Comparison of ENCODE assay signal across 9 mouse cellular contexts in the genomic region with DNA sequence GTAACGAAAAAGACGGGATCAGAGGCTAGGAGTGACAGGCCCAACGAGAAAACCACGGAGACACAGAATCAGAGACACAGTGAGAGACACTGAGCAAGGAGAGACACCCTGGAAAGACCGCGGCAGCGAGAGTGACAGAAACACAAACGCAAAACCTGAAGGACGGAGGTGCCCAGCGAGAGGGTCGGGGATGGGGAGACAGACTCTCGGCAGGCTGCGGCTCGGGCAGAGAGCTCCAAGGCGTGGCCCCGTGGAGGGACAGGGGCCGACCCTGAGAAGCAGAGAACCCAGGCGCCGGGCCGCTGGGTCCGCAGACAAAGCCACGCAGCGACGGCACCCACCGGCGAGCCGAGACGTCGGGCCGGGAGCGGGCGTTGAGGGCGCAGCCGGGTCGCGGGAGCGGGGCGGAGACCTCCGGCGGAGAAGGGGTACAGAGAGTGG. TPM values are rescaled to one million over a fixed set of nuclear protein-coding genes. Genes with fewer than 3 reads are reported as not detected.
DNase-seq lines count a peak whose midpoint lies in the region; ATAC-seq and TF ChIP-seq lines count a peak whose summit lies in the region.
"Had no signal": no experiment of that assay in that cellular context is flagged by ENCODE, and none has a peak within 500 bp of the region (broad histone marks: within the 10 kb centered on the region; RNA-seq: fewer than 3 reads in every experiment).

No protein-coding gene starts in this region.

- H3K9ac ChIP-seq in heart, embryonic 15.5 days: no peak overlapping the region
- H3K9ac ChIP-seq in limb, embryonic 14.5 days (ENCODE audit: low read depth, low read length, severe bottlenecking): peak overlapping the region; percentile 12; the same call in 1 of the 2 replicates
- no peak overlapping the region for H3K9ac ChIP-seq in stomach, postnatal 0 days (ENCODE audit: low read length)

- H3K9me3 ChIP-seq in heart, embryonic 15.5 days (replicated peaks): no peaks in the 10 kb centered on the region
- H3K9me3 ChIP-seq in limb, embryonic 14.5 days (ENCODE audit: control insufficient read depth, low read length): no peaks in the 10 kb centered on the region
- H3K9me3 ChIP-seq in stomach, postnatal 0 days (ENCODE audit: control insufficient read depth, low read length): no peaks in the 10 kb centered on the region

- TF ChIP-seq CTCF in thymus, adult 2 months (IDR thresholded peaks at IDR 0.05; ENCODE audit: borderline replicate concordance, control insufficient read depth, extremely low read depth, insufficient read depth, low read length, poor library complexity): no peak
- TF ChIP-seq CTCF in stomach, postnatal 0 days (IDR thresholded peaks at IDR 0.05; ENCODE audit: low read depth): no peak
- TF ChIP-seq CTCF in layer of hippocampus, adult 2 months (conservative IDR thresholded peaks at IDR 0.05): no peak

- no peaks in the 10 kb centered on the region for H3K4me1 ChIP-seq in thymus, adult 2 months (replicated peaks; ENCODE audit: control insufficient read depth, insufficient read depth, low read length)
- peaks cover 25% of the 10 kb centered on the region for H3K4me1 ChIP-seq in heart, embryonic 15.5 days (replicated peaks)
- H3K4me1 ChIP-seq in limb, embryonic 14.5 days (ENCODE audit: control insufficient read depth, insufficient read depth, low read length): peaks cover 10% of the 10 kb centered on the region; the same call in 1 of the 2 replicates
- H3K4me1 ChIP-seq in stomach, postnatal 0 days (replicated peaks; ENCODE audit: control insufficient read depth, insufficient read depth): 0 out of 2 replicates have a peak, but pooled peaks cover 3% of the 10 kb centered on the region

- TF ChIP-seq EP300 in stomach, postnatal 0 days (optimal IDR thresholded peaks at IDR 0.05): no peak

- intact Hi-C loops in left cerebral cortex, postnatal 14 days (cut with DNase I): no loop called here

- peak; percentile 29 for DNase-seq in thymus, postnatal 4 days
- no peak for DNase-seq in thymus, adult 2 months
- DNase-seq in limb, embryonic 14.5 days (ENCODE audit: low spot score): no peak
- no peak for DNase-seq in stomach, postnatal 0 days (ENCODE audit: low spot score)
- no peak for DNase-seq in layer of hippocampus, adult 2 months (ENCODE audit: low spot score in 2 of 2)
- DNase-seq in natural killer cell, adult 2 months (ENCODE audit: low spot score in 2 of 2): no peak
- DNase-seq in left cerebral cortex, postnatal 14 days (ENCODE audit: low spot score in 2 of 2): no peak

- WGBS in thymus, adult 2 months: 6% methylated on average over 40 of the region's 40 CpGs
- under 1% methylated on average over 40 of the region's 40 CpGs for WGBS in heart, embryonic 15.5 days
- 3% methylated on average over 31 of the region's 40 CpGs for WGBS in limb, embryonic 14.5 days
- under 1% methylated on average over 34 of the region's 40 CpGs for WGBS in stomach, postnatal 0 days

- peaks cover 9% of the 10 kb centered on the region; the same call in 1 of the 2 replicates for H3K27me3 ChIP-seq in thymus, adult 2 months (ENCODE audit: control insufficient read depth, insufficient read depth, low read length)
- peaks cover 92% of the 10 kb centered on the region for H3K27me3 ChIP-seq in heart, embryonic 15.5 days
- peaks cover 79% of the 10 kb centered on the region for H3K27me3 ChIP-seq in limb, embryonic 14.5 days (ENCODE audit: control insufficient read depth, insufficient read depth, low read length)
- H3K27me3 ChIP-seq in stomach, postnatal 0 days (ENCODE audit: control insufficient read depth, insufficient read depth, low read length): peaks cover 3% of the 10 kb centered on the region; the same call in 1 of the 2 replicates

- H3K4me3 ChIP-seq in thymus, adult 2 months (ENCODE audit: control insufficient read depth, insufficient read depth, low read length): no peak overlapping the region
- peak overlapping the region; percentile 44 for H3K4me3 ChIP-seq in heart, embryonic 15.5 days
- H3K4me3 ChIP-seq in limb, embryonic 14.5 days (replicated peaks; ENCODE audit: low read length): peak overlapping the region; percentile 34
- H3K4me3 ChIP-seq in stomach, postnatal 0 days (ENCODE audit: low read depth, low read length): peak overlapping the region; percentile 29
- no peak overlapping the region for H3K4me3 ChIP-seq in layer of hippocampus, adult 2 months

- no peak for TF ChIP-seq POLR2A in thymus, adult 2 months (IDR thresholded peaks at IDR 0.05; ENCODE audit: control insufficient read depth, extremely low read depth, insufficient read depth, low read length, poor library complexity)
- no peak for TF ChIP-seq POLR2A in limb, embryonic 14.5 days (IDR thresholded peaks at IDR 0.05; ENCODE audit: borderline replicate concordance, extremely low read depth, insufficient read depth, insufficient read length)

- no peak for ATAC-seq in heart, embryonic 15.5 days (replicated peaks; ENCODE audit: insufficient number of reproducible peaks, insufficient read depth, low FRiP score, low read depth)
- no peak for ATAC-seq in limb, embryonic 14.5 days (ENCODE audit: low FRiP score, low read depth)
- no peak for ATAC-seq in stomach, postnatal 0 days (ENCODE audit: low FRiP score, low TSS enrichment)

- no peak overlapping the region for H3K27ac ChIP-seq in thymus, adult 2 months (ENCODE audit: control insufficient read depth, insufficient read depth, low read length)
- no peak overlapping the region for H3K27ac ChIP-seq in heart, embryonic 15.5 days
- no peak overlapping the region for H3K27ac ChIP-seq in limb, embryonic 14.5 days (replicated peaks; ENCODE audit: low read depth, low read length)
- no peak overlapping the region for H3K27ac ChIP-seq in stomach, postnatal 0 days (replicated peaks)
- no peak overlapping the region for H3K27ac ChIP-seq in layer of hippocampus, adult 2 months
- H3K27ac ChIP-seq: heart, adult 2 months had no signal

- H3K4me2 ChIP-seq in heart, embryonic 15.5 days: peak overlapping the region; percentile 63
- H3K4me2 ChIP-seq in limb, embryonic 14.5 days (replicated peaks; ENCODE audit: low read depth, low read length, severe bottlenecking): peak overlapping the region; percentile 50
- H3K4me2 ChIP-seq in stomach, postnatal 0 days (replicated peaks; ENCODE audit: low read depth): peak overlapping the region; percentile 45

- H3K36me3 ChIP-seq in thymus, adult 2 months (ENCODE audit: control insufficient read depth, insufficient read depth, low read length): no peaks in the 10 kb centered on the region
- no peaks in the 10 kb centered on the region for H3K36me3 ChIP-seq in heart, embryonic 15.5 days
- no peaks in the 10 kb centered on the region for H3K36me3 ChIP-seq in limb, embryonic 14.5 days (ENCODE audit: control insufficient read depth, insufficient read depth, low read length)
- H3K36me3 ChIP-seq in stomach, postnatal 0 days (ENCODE audit: control insufficient read depth, insufficient read depth, low read length): no peaks in the 10 kb centered on the region

RNA-seq across cellular contexts. Expression of gene Nr5a1, which starts 2.9 kb away (rescaled TPM):
- 0.09 and 0.22 TPM in 2 replicates for polyA plus RNA-seq in thymus, adult 2 months (2012; rRNA removed)
- polyA plus RNA-seq in heart, embryonic 15.5 days (2015; fragmentation: Nextera tagmentation; extraction: Ambion mirVana): 0.04 TPM in 1 of 2 replicates, not detected in the other
- 0.06 and 0.10 TPM in 2 replicates for polyA plus RNA-seq in limb, embryonic 14.5 days (2012; rRNA removed)
- not detected in 2 replicates for polyA plus RNA-seq in limb, embryonic 14.5 days (2014; fragmentation: Nextera tagmentation; extraction: Ambion mirVana)
- polyA plus RNA-seq in stomach, postnatal 0 days (2015; fragmentation: Nextera tagmentation; extraction: Ambion mirVana): 0.28 and 0.33 TPM in 2 replicates
- total RNA-seq in layer of hippocampus, adult 2 months (2021): not detected
- not detected for total RNA-seq in left cerebral cortex, postnatal 14 days (2021)
- total RNA-seq: heart, adult 2 months had no signal

Comparison
In these comparisons a context has a peak if more than half of its experiments do, and no peak if none do; other contexts are left out.
1. H3K4me3 ChIP-seq: peak in heart, embryonic 15.5 days (single experiment), limb, embryonic 14.5 days (single experiment) and stomach, postnatal 0 days (single experiment); none in thymus, adult 2 months (single experiment) and layer of hippocampus, adult 2 months (single experiment).
2. Peak in every context shown above with its lines, with median percentiles within 50 percentile points of each other: H3K4me2 ChIP-seq.